Mouse (Mus musculus) testis, adult 2 months (tissue): ENCODE data around the gene Trib3. TPM values are rescaled to one million over a fixed set of nuclear protein-coding genes. Genes with fewer than 3 reads are reported as not detected.
A peak's percentile ranks its signal among the peaks of the same experiment; 100 is the strongest.

Experiments used
- H3K27ac ChIP-seq: fragments of 200-500 bp; 2 replicates; pipeline ENCODE4 v1.5.1; 2012; ENCODE audit warnings: low read depth, low read length; ENCODE audit not compliant: control insufficient read depth, insufficient read depth
- H3K27me3 ChIP-seq: fragments of 200-500 bp; 2 replicates; pipeline ENCODE4 v1.6.1; 2012; ENCODE audit warnings: mild to moderate bottlenecking, low read length, moderate library complexity; ENCODE audit not compliant: control insufficient read depth, insufficient read depth
- H3K36me3 ChIP-seq: fragments of 200-500 bp; 2 replicates; pipeline ENCODE4 v1.6.1; 2012; ENCODE audit warnings: mild to moderate bottlenecking, low read length; ENCODE audit not compliant: control insufficient read depth, insufficient read depth
- H3K4me1 ChIP-seq: fragments of 200-500 bp; 2 replicates; pipeline ENCODE4 v1.6.1; 2012; ENCODE audit warnings: low read length; ENCODE audit not compliant: control insufficient read depth, insufficient read depth
- H3K4me3 ChIP-seq: fragments of 200-500 bp; 2 replicates; pipeline ENCODE4 v1.5.1; 2012; ENCODE audit warnings: low read depth, mild to moderate bottlenecking, low read length, moderate library complexity, mixed read lengths; ENCODE audit not compliant: control insufficient read depth
- CTCF ChIP-seq: fragments of 200-500 bp; IDR thresholded peaks from 2 replicates; pipeline ENCODE4 v1.5.1; 2012; ENCODE audit warnings: low read depth, mild to moderate bottlenecking, inconsistent platforms, low read length, moderate library complexity; ENCODE audit not compliant: control insufficient read depth, insufficient read depth, insufficient replicate concordance
- POLR2A ChIP-seq: fragments of 200-500 bp; IDR thresholded peaks from 2 replicates; pipeline ENCODE4 v1.6.1; 2012; ENCODE audit warnings: low read depth, mild to moderate bottlenecking, inconsistent platforms, low read length, moderate library complexity; ENCODE audit not compliant: control insufficient read depth
- polyA plus RNA-seq: library from polyadenylated mRNA; depleted of rRNA; stranded (reverse); fragments of >200 nt; gene quantifications from 2 replicates; pipeline ENCODE4 v1.2.3, GENCODE M21; 2012; rRNA removed

Trib3 gene
- 0.16 and 0.26 TPM in 2 replicates for polyA plus RNA-seq

DNA sequence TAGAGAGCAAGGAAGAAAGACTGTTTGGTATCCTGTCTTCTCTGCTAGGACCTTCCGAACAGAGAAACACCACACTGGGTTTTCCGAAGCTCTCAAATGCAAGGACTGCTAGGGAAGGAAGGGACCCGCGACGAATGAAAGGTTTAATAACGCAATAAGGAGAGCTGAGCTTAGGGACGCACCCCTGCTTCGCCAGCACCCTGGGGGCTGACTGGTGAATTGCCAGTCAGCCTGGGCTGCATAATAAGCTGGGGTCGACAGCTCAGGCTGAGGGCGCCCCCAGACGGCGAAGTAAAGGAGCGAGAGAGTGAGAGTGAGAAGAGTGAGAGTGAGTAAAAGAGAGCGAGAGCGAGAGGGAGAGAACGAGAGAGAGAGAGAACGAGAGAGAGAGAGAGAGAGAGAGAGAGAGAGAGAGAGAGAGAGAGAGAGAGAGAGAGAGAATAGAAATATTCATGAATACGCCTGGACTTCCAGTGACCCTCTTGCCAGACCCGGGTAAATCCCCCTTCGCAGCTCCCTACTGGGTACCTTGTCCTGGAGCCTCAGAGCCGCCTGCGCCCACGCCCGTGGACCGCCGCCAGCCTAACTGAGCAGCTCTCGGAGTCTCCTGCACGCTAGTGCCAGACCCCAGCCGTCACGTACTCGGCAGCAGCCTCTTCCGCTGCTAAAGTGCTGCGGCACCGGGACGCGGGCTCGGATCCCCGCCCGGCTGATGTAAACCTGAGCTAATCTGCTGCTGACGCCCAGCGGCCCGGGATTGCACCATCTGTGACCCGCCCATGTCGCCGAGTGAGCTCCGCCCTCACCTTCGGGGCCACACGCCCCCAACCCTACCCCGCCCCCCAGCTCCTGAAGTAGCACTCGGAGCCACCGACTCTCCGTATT, at the start of gene Trib3:
TSS of gene Trib3 (minus strand) at position 704 of the 885 bp plus-strand sequence.
- TF ChIP-seq CTCF (peak; percentile 56; the same call in 1 of the 2 replicates), POLR2A (no peak)
- Histone ChIP-seq H3K36me3 (no peaks in the 10 kb centered on the region), H3K4me3 (peak within 1 kb of the TSS; percentile 84), H3K27ac (no peak within 1 kb of the TSS), H3K27me3 (peaks cover 3% of the 10 kb centered on the region; the same call in 1 of the 2 replicates), H3K4me1 (peaks cover 4% of the 10 kb centered on the region)

DNA sequence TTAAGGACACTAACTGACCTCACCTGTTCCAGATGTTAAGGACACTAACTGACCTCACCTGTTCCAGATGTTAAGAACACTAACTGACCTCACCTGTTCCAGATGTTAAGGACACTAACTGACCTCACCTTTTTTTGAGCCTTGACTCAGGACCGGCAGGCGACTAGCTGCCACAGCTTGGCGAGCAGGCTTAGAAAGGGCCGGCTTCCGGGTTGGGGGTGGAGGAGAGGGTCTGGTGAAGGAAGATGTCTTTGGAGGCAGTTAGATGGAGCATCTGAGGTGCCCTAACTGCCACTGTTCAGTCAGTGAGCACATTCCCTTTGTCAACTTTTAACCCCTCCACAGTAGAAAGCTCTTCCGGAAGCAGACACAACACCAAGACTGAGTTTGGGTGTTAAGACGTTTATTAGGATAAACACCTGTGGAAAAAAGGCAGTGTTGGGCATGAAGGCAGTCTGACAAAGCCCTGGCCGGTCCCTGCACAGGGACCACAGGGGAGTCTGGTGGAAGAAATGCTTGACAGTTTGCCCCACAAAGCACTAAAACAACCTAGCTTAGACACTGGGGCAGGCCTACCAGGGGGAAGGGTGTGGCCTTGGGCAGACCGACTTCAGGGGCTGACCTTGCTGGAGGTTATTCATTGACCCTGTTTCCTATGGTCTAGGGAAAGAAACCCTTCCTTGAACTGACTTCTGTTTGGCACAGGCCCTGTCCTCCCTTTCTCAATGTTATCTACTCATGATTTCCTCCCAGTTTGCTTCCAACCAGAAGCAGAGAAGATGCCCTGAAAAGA, 49.6 kb upstream of the Trib3 start:
- Histone ChIP-seq H3K4me3 (no peak overlapping the region), H3K4me1 (peaks cover 29% of the 10 kb centered on the region), H3K27me3 (no peaks in the 10 kb centered on the region), H3K36me3 (no peaks in the 10 kb centered on the region), H3K27ac (no peak overlapping the region)
- no peak for TF ChIP-seq CTCF
- no peak for TF ChIP-seq POLR2A

DNA sequence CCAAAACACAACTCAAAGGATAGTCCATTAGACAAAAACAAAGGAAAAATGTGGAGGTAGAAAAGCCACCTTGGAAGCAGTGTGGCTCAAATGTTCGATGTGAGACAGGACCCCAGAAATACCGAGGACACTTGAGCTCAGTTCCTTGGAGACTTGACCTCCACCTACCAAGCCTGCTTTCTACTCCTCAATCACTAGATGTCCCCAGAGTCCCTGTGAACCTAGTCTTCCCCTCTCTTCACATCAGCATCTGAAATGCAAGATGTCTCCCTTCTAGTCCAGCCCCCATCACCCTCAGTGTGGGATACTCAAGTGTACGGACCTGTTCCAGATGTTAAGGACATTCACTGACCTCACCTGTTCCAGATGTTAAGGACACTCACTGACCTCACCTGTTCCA, 49.0 kb upstream of the Trib3 start:
- TF ChIP-seq CTCF = no peak; the same call in 1 of the 2 replicates
- no peak for TF ChIP-seq POLR2A
- H3K27ac ChIP-seq = no peak overlapping the region
- H3K36me3 ChIP-seq = no peaks in the 10 kb centered on the region
- H3K4me1 ChIP-seq = peaks cover 24% of the 10 kb centered on the region
- H3K4me3 ChIP-seq = no peak overlapping the region
- no peaks in the 10 kb centered on the region for H3K27me3 ChIP-seq

DNA sequence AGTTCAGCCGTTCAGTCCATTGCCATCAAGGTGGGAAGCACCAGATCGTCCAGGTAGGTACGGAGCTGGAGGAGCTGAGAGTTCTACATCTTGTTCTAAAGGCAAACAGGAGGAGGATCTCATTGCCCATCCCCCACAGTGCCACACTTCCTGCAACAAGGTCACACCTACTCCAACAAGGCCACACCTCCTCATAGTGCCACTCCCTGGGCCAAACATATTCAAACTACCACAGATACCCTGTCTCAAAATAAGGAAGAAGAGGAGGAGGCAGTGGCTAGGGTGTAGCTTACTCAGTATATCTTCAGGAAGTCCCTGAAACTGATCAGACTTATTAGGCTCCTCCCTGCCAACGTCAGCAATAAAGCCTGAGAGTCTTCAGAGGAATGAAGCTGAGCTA, 40.4 kb upstream of the Trib3 start:
- no peaks in the 10 kb centered on the region for H3K4me1 ChIP-seq
- no peaks in the 10 kb centered on the region for H3K27me3 ChIP-seq
- no peak overlapping the region for H3K4me3 ChIP-seq
- no peak overlapping the region for H3K27ac ChIP-seq
- TF ChIP-seq CTCF (no peak), POLR2A (no peak)
- H3K36me3 ChIP-seq = no peaks in the 10 kb centered on the region

DNA sequence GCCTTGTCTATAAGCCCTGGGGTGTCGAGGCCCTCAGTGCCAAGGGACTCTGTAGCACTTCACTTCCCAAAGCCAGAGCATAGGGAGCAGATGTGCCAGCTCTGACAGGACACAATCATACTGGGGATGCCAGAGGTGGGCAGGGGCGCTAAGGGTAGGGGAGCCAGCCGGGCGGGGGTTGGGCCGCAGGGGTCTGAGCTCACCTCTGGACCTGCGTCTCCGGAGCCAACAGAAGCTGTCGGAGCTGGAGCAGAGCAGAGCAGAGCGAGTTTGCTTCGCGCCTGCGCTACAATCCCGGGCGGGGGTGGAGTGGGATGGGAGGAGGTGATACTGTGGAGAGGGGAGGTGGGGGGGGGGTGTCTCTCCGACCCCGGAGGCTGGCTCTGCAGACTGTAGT, 32.5 kb upstream of the Trib3 start, which contains the start of gene Nrsn2:
TSS of gene Nrsn2 (minus strand) at position 294 of the 397 bp plus-strand sequence.
- no peak within 1 kb of the TSS for H3K27ac ChIP-seq
- TF ChIP-seq POLR2A (no peak), CTCF (no peak)
- no peak within 1 kb of the TSS; the same call in 1 of the 2 replicates for H3K4me3 ChIP-seq
- no peaks in the 10 kb centered on the region for H3K36me3 ChIP-seq
- H3K27me3 ChIP-seq = no peaks in the 10 kb centered on the region; the same call in 1 of the 2 replicates
- H3K4me1 ChIP-seq = peaks cover 16% of the 10 kb centered on the region

DNA sequence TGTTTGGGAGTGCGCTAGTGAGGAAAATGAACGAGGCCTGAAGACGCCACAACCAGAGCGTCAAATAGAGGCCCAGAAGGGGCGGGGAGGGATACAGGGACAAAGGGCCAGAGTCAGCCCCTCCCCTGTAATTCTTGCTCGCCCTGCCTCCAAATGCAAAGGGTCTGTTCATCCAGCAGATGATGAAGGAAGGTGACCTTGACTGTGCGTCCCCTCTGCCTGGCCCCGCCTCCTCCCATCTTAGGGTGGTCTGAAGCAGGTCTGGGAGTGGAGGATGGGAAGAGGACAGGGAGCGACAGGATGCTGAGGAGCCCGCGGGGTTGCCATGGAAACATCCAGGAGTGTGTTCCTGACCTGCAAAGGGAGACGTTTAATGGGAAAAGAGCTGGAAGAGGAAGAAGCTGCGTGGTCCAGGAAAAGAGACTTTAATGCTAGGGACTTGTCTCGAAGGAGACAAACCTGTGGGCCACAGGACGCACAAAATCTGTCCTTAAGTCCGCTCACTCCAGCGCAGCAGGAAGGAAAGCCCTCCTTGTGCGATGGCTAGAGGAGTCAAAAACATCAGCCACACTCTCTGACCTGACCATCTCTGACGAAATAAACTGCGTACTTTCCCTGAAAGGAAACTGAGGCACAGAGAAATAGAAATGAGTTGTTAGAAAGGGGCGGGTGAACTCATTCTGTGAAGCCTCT, 32.0 kb upstream of the Trib3 start:
- Histone ChIP-seq H3K4me3 (no peak overlapping the region), H3K36me3 (no peaks in the 10 kb centered on the region), H3K27ac (no peak overlapping the region), H3K4me1 (peaks cover 16% of the 10 kb centered on the region), H3K27me3 (no peaks in the 10 kb centered on the region; the same call in 1 of the 2 replicates)
- no peak for TF ChIP-seq POLR2A
